Mouse (Mus musculus): Measurements from ENCODE around the gene Lrrk1. TPM values are rescaled to one million over a fixed set of nuclear protein-coding genes. Genes with fewer than 3 reads are reported as not detected.
"Not testable (repeated sequence)": the region's sequence is repeated elsewhere in the genome, so short reads cannot be mapped to it uniquely, and the experiment has no call there.

Gene Lrrk1
- polyA plus RNA-seq, 1 experiment from 2014 or later: 5.8 TPM

DNA sequence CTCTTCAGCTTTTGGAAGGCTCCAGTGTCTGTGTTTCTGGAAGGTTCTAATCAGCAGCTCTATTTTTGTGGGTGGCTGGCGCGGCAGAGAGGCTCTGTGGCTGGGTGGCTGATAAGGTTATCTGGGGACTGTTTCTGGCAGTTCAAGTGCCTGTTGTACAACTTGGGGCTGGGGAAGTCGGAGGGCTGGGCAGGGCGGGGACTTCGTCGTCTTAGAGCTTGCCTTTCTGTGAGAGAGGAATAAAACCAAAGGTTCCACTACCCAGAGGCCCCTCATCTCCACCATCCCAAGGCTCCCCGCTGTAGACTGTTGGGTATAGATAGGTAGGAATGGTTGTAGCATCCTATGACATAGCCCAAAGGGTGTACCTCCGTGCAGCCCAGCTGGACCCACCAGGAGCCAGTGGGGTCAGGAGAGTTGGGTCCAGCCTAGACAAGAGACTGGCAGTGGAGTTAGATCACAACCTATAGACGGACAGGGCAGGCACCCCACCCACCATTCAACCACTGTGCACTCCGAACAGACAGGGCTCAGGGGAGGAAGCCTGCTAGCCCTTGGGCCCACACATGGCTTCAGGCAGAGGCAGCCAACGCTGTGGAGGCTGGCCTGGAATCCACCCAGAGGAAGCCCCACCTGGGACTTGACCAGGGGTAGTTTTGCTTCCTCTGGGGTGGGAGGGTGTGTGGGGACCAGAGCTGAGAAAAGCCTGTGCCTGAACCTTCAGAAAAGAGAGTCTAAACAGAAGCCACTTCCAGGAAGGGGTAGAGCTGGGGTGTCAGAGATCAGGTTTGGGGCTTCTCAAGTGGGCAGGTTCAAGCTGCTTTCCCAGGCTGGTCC, 191.3 kb downstream of the Lrrk1 start:
- Histone ChIP-seq H3K27ac (replicated peaks; ENCODE audit: low read depth, low read length) (0 out of 2 replicates have a peak overlapping the region, but pooled peaks have one; percentile 39), H3K9ac (ENCODE audit: low read length) (no peak overlapping the region), H3K9me3 (ENCODE audit: control insufficient read depth, low read length) (no peaks in the 10 kb centered on the region), H3K4me2 (ENCODE audit: low read depth, severe bottlenecking) (no peak overlapping the region), H3K27me3 (ENCODE audit: control insufficient read depth, insufficient read depth, low read length) (no peaks in the 10 kb centered on the region), H3K36me3 (ENCODE audit: control insufficient read depth, insufficient read depth, low read length) (no peaks in the 10 kb centered on the region), H3K4me3 (ENCODE audit: low read depth, low read length) (no peak overlapping the region), H3K4me1 (ENCODE audit: control insufficient read depth, insufficient read depth, low read length) (peaks cover 9% of the 10 kb centered on the region; the same call in 1 of the 2 replicates)
- ATAC-seq (ENCODE audit: insufficient number of reproducible peaks, low FRiP score, low TSS enrichment, low read depth) (no peak), DNase-seq (ENCODE audit: low spot score) (no peak)
- WGBS: 80% methylated on average over 11 of the region's 11 CpGs

DNA sequence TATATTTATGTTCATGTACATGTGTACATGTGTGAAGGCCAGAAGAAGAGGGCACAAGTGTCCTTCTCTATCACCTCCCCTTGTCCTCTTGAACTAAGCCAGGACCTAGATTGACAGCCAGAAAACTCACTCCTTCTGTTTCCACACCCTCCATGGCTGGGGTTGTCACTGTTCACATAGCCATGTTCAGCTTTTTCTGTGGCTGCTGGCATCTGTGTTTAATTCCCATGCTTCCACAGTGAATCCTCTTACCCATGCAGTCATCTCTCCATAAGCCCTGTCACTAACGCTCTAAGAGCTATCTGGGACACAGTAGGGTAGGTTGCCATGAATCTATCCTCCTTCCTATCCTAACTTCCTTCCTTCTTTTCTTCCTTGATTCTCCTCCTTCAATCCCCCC, 192.3 kb downstream of the Lrrk1 start:
- 87% methylated on average over 1 of the region's 1 CpGs for WGBS

DNA sequence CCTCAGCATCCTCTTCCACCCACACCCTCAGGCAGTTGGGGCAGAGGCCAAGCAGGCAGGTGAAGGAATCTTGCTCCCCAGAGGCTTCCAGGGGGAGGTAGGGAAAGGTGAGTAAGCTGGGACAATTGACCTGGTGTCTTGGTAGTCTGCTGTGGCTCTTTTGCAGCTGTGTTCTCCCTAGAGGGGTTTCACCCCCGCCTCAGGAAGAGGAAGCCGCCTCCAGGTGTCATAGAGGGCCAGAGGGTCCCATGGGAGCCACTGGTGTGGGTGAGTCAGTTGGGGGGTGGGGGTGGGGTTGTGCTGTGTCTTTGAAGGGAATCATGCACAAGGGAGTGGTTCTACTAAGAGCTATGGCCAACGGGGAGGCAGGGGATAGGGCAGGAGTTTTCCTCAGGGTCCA, 193.6 kb downstream of the Lrrk1 start:
- Histone ChIP-seq H3K4me1 (ENCODE audit: control insufficient read depth, insufficient read depth, low read length) (peaks cover 3% of the 10 kb centered on the region; the same call in 1 of the 2 replicates), H3K4me2 (ENCODE audit: low read depth, severe bottlenecking) (no peak overlapping the region), H3K27ac (replicated peaks; ENCODE audit: low read depth, low read length) (no peak overlapping the region), H3K36me3 (ENCODE audit: control insufficient read depth, insufficient read depth, low read length) (no peaks in the 10 kb centered on the region), H3K4me3 (ENCODE audit: low read depth, low read length) (no peak overlapping the region), H3K9ac (ENCODE audit: low read length) (no peak overlapping the region), H3K27me3 (ENCODE audit: control insufficient read depth, insufficient read depth, low read length) (no peaks in the 10 kb centered on the region), H3K9me3 (ENCODE audit: control insufficient read depth, low read length) (no peaks in the 10 kb centered on the region)
- no peak for ATAC-seq (ENCODE audit: insufficient number of reproducible peaks, low FRiP score, low TSS enrichment, low read depth)
- WGBS: 81% methylated on average over 3 of the region's 3 CpGs
- DNase-seq (ENCODE audit: low spot score): no peak

More for the DNA sequence above, 192.3 kb downstream of the Lrrk1 start:
- Histone ChIP-seq H3K9me3 (ENCODE audit: control insufficient read depth, low read length) (no peaks in the 10 kb centered on the region), H3K27ac (replicated peaks; ENCODE audit: low read depth, low read length) (no peak overlapping the region), H3K4me3 (ENCODE audit: low read depth, low read length) (no peak overlapping the region), H3K27me3 (ENCODE audit: control insufficient read depth, insufficient read depth, low read length) (no peaks in the 10 kb centered on the region), H3K9ac (ENCODE audit: low read length) (no peak overlapping the region), H3K36me3 (ENCODE audit: control insufficient read depth, insufficient read depth, low read length) (no peaks in the 10 kb centered on the region), H3K4me1 (ENCODE audit: control insufficient read depth, insufficient read depth, low read length) (peaks cover 7% of the 10 kb centered on the region; the same call in 1 of the 2 replicates), H3K4me2 (ENCODE audit: low read depth, severe bottlenecking) (no peak overlapping the region)
- no peak for ATAC-seq (ENCODE audit: insufficient number of reproducible peaks, low FRiP score, low TSS enrichment, low read depth)
- DNase-seq (ENCODE audit: low spot score): no peak

DNA sequence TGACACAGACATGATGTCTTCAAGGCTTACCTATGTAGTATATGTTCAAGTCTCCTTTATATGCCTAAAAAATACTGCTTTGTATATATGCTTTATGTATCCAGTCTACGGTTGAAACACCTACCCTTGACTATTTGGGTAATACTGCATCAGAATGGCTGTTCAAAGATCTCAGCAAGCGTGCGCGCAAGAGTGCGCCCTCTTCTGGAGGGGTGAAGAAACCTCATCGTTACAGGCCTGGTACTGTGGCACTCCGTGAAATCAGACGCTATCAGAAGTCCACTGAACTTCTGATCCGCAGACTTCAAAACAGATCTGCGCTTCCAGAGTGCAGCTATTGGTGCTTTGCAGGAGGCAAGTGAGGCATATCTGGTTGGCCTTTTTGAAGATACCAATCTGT, 197.8 kb downstream of the Lrrk1 start:
- H3K36me3 ChIP-seq (ENCODE audit: control insufficient read depth, insufficient read depth, low read length); H3K4me1 ChIP-seq (ENCODE audit: control insufficient read depth, insufficient read depth, low read length); H3K9ac ChIP-seq (ENCODE audit: low read length); H3K27ac ChIP-seq (replicated peaks; ENCODE audit: low read depth, low read length); DNase-seq (ENCODE audit: low spot score); H3K9me3 ChIP-seq (ENCODE audit: control insufficient read depth, low read length); H3K4me3 ChIP-seq (ENCODE audit: low read depth, low read length); ATAC-seq (ENCODE audit: insufficient number of reproducible peaks, low FRiP score, low TSS enrichment, low read depth); H3K4me2 ChIP-seq (ENCODE audit: low read depth, severe bottlenecking); H3K27me3 ChIP-seq (ENCODE audit: control insufficient read depth, insufficient read depth, low read length): not testable (repeated sequence)
- WGBS: 90% methylated on average over 10 of the region's 10 CpGs

DNA sequence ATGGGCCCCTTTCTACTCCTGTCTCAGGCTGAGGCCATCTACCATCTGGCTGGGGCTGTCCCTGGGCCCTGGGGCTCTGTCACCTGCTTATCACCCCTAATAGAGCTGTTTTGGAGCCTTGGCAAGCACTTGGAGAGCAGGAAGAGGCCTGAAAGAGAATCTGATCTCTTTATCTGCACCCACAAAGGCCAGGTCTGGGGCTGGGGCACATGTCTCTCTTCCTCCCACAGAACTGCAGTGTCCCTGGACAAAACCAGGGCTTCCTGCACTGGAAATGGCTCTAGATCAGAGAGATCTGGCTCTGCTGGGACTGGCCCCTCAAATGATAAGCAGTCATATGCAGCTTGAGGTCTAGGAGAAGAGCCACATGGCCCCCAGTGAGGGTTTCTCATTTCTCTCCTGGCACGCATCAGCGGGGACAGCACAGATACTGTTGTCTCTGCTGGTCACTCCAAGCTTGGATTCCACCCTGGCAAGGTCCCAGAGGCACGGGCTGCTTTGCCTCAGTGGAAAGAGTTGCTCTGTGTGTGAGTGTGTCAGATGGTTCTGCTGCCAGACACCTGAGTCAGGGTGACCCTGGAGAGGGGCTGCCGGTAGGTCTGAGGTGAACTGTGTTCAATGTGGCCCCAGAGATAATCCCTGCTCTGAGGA, 200.4 kb downstream of the Lrrk1 start:
- Histone ChIP-seq H3K27ac (replicated peaks; ENCODE audit: low read depth, low read length) (no peak overlapping the region), H3K9ac (ENCODE audit: low read length) (no peak overlapping the region), H3K4me3 (ENCODE audit: low read depth, low read length) (no peak overlapping the region), H3K27me3 (ENCODE audit: control insufficient read depth, insufficient read depth, low read length) (no peaks in the 10 kb centered on the region), H3K4me1 (ENCODE audit: control insufficient read depth, insufficient read depth, low read length) (peaks cover 5% of the 10 kb centered on the region; the same call in 1 of the 2 replicates), H3K4me2 (ENCODE audit: low read depth, severe bottlenecking) (no peak overlapping the region), H3K9me3 (ENCODE audit: control insufficient read depth, low read length) (no peaks in the 10 kb centered on the region), H3K36me3 (ENCODE audit: control insufficient read depth, insufficient read depth, low read length) (no peaks in the 10 kb centered on the region)
- ATAC-seq (ENCODE audit: insufficient number of reproducible peaks, low FRiP score, low TSS enrichment, low read depth) (no peak), DNase-seq (ENCODE audit: low spot score) (no peak)
- 88% methylated on average over 4 of the region's 4 CpGs for WGBS

DNA sequence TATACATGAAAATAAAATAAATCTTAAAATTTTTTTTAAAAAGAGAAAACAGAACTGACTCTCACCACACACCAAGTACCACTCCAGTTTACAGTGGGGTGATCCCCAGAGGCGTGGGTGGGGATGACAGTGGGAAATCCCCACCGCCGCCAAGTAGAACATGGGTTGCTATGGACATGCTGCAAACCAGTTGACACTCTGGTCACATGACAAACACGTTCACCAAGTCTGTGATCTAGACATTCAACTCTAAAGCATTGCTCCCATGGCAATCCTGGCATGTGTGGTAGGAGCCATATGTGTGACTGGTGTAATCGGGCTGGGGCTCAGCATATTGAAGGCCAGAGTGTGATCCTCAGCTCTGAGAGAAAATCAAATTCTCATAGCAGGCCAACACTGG, 202.8 kb downstream of the Lrrk1 start:
- no peak overlapping the region for H3K27ac ChIP-seq (replicated peaks; ENCODE audit: low read depth, low read length)
- H3K4me3 ChIP-seq (ENCODE audit: low read depth, low read length): no peak overlapping the region
- no peaks in the 10 kb centered on the region for H3K36me3 ChIP-seq (ENCODE audit: control insufficient read depth, insufficient read depth, low read length)
- H3K27me3 ChIP-seq (ENCODE audit: control insufficient read depth, insufficient read depth, low read length): no peaks in the 10 kb centered on the region
- no peak overlapping the region for H3K9ac ChIP-seq (ENCODE audit: low read length)
- H3K4me2 ChIP-seq (ENCODE audit: low read depth, severe bottlenecking): no peak overlapping the region
- no peak for DNase-seq (ENCODE audit: low spot score)
- no peak for ATAC-seq (ENCODE audit: insufficient number of reproducible peaks, low FRiP score, low TSS enrichment, low read depth)
- peaks cover 5% of the 10 kb centered on the region; the same call in 1 of the 2 replicates for H3K4me1 ChIP-seq (ENCODE audit: control insufficient read depth, insufficient read depth, low read length)
- no peaks in the 10 kb centered on the region for H3K9me3 ChIP-seq (ENCODE audit: control insufficient read depth, low read length)
- 92% methylated on average over 5 of the region's 5 CpGs for WGBS

DNA sequence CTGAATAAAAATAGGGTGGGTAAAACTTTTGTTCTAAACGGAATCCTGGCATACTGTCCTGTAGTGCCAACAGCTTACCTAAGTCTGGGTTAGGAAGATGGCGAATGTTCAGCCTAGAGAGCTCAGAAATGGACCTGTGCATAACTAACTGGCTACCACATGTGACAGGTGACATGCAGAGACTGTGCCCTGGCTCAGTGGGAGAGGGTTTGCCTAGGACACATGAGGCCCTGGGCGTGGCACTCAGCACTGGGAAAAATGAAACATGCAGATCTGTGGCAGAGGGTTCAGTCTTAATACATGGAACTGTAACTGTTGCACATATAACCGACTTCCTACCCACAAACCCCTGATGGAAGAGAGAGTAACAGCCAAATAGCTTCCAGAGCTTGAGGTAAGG, 204.1 kb downstream of the Lrrk1 start:
- Histone ChIP-seq H3K4me1 (ENCODE audit: control insufficient read depth, insufficient read depth, low read length) (peaks cover 5% of the 10 kb centered on the region; the same call in 1 of the 2 replicates), H3K4me3 (ENCODE audit: low read depth, low read length) (no peak overlapping the region), H3K4me2 (ENCODE audit: low read depth, severe bottlenecking) (no peak overlapping the region), H3K9me3 (ENCODE audit: control insufficient read depth, low read length) (no peaks in the 10 kb centered on the region), H3K9ac (ENCODE audit: low read length) (no peak overlapping the region), H3K27ac (replicated peaks; ENCODE audit: low read depth, low read length) (no peak overlapping the region), H3K36me3 (ENCODE audit: control insufficient read depth, insufficient read depth, low read length) (no peaks in the 10 kb centered on the region), H3K27me3 (ENCODE audit: control insufficient read depth, insufficient read depth, low read length) (no peaks in the 10 kb centered on the region)
- no peak for DNase-seq (ENCODE audit: low spot score)
- 85% methylated on average over 4 of the region's 4 CpGs for WGBS
- ATAC-seq (ENCODE audit: insufficient number of reproducible peaks, low FRiP score, low TSS enrichment, low read depth): no peak

DNA sequence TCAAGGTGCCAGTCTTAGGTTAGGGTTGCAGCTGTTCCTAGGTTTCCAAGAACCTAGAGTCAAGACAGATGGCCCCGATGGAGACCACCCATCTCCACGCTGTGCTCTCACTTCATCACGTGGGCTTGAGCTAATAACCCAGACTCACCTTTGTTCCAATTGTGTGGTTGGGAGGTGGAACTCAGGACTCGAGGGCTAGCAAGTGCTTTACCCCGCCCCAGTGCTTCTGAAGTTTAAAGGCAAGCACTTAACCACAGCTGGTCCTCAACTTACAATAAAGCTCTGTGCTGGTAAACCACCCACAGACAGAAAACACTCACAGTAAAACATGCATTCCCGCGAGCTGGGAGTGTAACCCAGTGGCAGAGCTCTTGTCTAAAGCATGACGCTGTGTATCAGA, 204.7 kb downstream of the Lrrk1 start:
- ATAC-seq (ENCODE audit: insufficient number of reproducible peaks, low FRiP score, low TSS enrichment, low read depth): peak; percentile 60; the same call in 1 of the 2 replicates
- no peak for DNase-seq (ENCODE audit: low spot score)

More for the DNA sequence above, 204.7 kb downstream of the Lrrk1 start:
- Histone ChIP-seq H3K27me3 (ENCODE audit: control insufficient read depth, insufficient read depth, low read length) (no peaks in the 10 kb centered on the region), H3K27ac (replicated peaks; ENCODE audit: low read depth, low read length) (no peak overlapping the region; the same call in 1 of the 2 replicates), H3K9me3 (ENCODE audit: control insufficient read depth, low read length) (no peaks in the 10 kb centered on the region), H3K4me3 (ENCODE audit: low read depth, low read length) (no peak overlapping the region), H3K36me3 (ENCODE audit: control insufficient read depth, insufficient read depth, low read length) (no peaks in the 10 kb centered on the region), H3K4me2 (ENCODE audit: low read depth, severe bottlenecking) (no peak overlapping the region), H3K4me1 (ENCODE audit: control insufficient read depth, insufficient read depth, low read length) (peaks cover 5% of the 10 kb centered on the region; the same call in 1 of the 2 replicates), H3K9ac (ENCODE audit: low read length) (no peak overlapping the region)
- 60% methylated on average over 8 of the region's 8 CpGs for WGBS
